12 mouse cellular contexts compared by ENCODE assay signal in genomic region chr6:6874073-6874771, GRCm38 (mm10). TPM values are rescaled to one million over a fixed set of nuclear protein-coding genes. Genes with fewer than 3 reads are reported as not detected.
DNase-seq lines count a peak whose midpoint lies in the region; ATAC-seq and TF ChIP-seq lines count a peak whose summit lies in the region.
"Had no signal": no experiment of that assay in that cellular context is flagged by ENCODE, and none has a peak within 500 bp of the region (broad histone marks: within the 10 kb centered on the region; RNA-seq: fewer than 3 reads in every experiment).

No protein-coding gene starts in this region.

- ATAC-seq in hindbrain, embryonic 12.5 days (ENCODE audit: low FRiP score), result peak; percentile 44
- ATAC-seq in midbrain, embryonic 14.5 days (ENCODE audit: low FRiP score, low TSS enrichment), result peak; percentile 24; the same call in 1 of the 2 replicates
- no peak for ATAC-seq in monocyte, adult 5-6 weeks (replicated peaks; ENCODE audit: insufficient number of reproducible peaks, low FRiP score, low TSS enrichment, poor library complexity, severe bottlenecking)
- ATAC-seq in erythroblast, adult 5-6 weeks (replicated peaks; ENCODE audit: low FRiP score, poor library complexity, severe bottlenecking), result no peak
- ATAC-seq: Patski had no signal

- no peaks in the 10 kb centered on the region for H3K36me3 ChIP-seq in E14TG2a.4 (ENCODE audit: insufficient read depth, low read length)
- H3K36me3 ChIP-seq in hindbrain, embryonic 12.5 days, result no peaks in the 10 kb centered on the region
- no peaks in the 10 kb centered on the region for H3K36me3 ChIP-seq in midbrain, embryonic 14.5 days (ENCODE audit: control insufficient read depth, insufficient read depth, low read length)

- H3K9me3 ChIP-seq in E14TG2a.4 (ENCODE audit: low read length), result no peaks in the 10 kb centered on the region
- no peaks in the 10 kb centered on the region for H3K9me3 ChIP-seq in hindbrain, embryonic 12.5 days (replicated peaks)
- no peaks in the 10 kb centered on the region for H3K9me3 ChIP-seq in midbrain, embryonic 14.5 days (ENCODE audit: control insufficient read depth, low read length)

- DNase-seq in embryo, embryonic 10 days (ENCODE audit: low spot score), result peak; percentile 32
- DNase-seq in midbrain, embryonic 14.5 days, result peak; percentile 24
- no peak for DNase-seq in gastrocnemius, postnatal 14 days
- DNase-seq in liver, result no peak
- DNase-seq: lung, postnatal 36 days; spleen, adult 18-20 months had no signal

- H3K9ac ChIP-seq in hindbrain, embryonic 12.5 days, result no peak overlapping the region
- no peak overlapping the region for H3K9ac ChIP-seq in midbrain, embryonic 14.5 days (replicated peaks; ENCODE audit: low read length)

- peak overlapping the region; percentile 62 for H3K4me3 ChIP-seq in E14TG2a.4 (replicated peaks; ENCODE audit: low read length)
- no peak overlapping the region for H3K4me3 ChIP-seq in hindbrain, embryonic 12.5 days
- H3K4me3 ChIP-seq in midbrain, embryonic 14.5 days (replicated peaks; ENCODE audit: low read depth, low read length), result 0 out of 2 replicates have a peak overlapping the region, but pooled peaks have one; percentile 1

- under 1% methylated on average over 25 of the region's 25 CpGs for WGBS in hindbrain, embryonic 12.5 days
- under 1% methylated on average over 25 of the region's 25 CpGs for WGBS in midbrain, embryonic 14.5 days

- peaks cover 54% of the 10 kb centered on the region for H3K4me1 ChIP-seq in E14TG2a.4 (replicated peaks; ENCODE audit: low read depth, low read length)
- H3K4me1 ChIP-seq in hindbrain, embryonic 12.5 days, result 0 out of 2 replicates have a peak, but pooled peaks cover 7% of the 10 kb centered on the region
- no peaks in the 10 kb centered on the region for H3K4me1 ChIP-seq in midbrain, embryonic 14.5 days (ENCODE audit: control insufficient read depth, insufficient read depth, low read length)

- H3K4me2 ChIP-seq in hindbrain, embryonic 12.5 days (replicated peaks), result peak overlapping the region; percentile 24
- no peak overlapping the region for H3K4me2 ChIP-seq in midbrain, embryonic 14.5 days (ENCODE audit: low read length)

- no peak overlapping the region for H3K27ac ChIP-seq in hindbrain, embryonic 12.5 days
- 0 out of 2 replicates have a peak overlapping the region, but pooled peaks have one; percentile 13 for H3K27ac ChIP-seq in midbrain, embryonic 14.5 days (replicated peaks; ENCODE audit: low read depth, low read length)

- TF ChIP-seq CTCF in E14TG2a.4 (conservative IDR thresholded peaks at IDR 0.05; ENCODE audit: low read length), result no peak

- intact Hi-C loops in gastrocnemius, postnatal 14 days (cut with DNase I; ENCODE audit: low total_unique reads), result no loop called here

- H3K27me3 ChIP-seq in E14TG2a.4 (ENCODE audit: insufficient read depth, low read length), result peaks cover 97% of the 10 kb centered on the region
- peaks cover 96% of the 10 kb centered on the region for H3K27me3 ChIP-seq in hindbrain, embryonic 12.5 days
- peaks cover 94% of the 10 kb centered on the region for H3K27me3 ChIP-seq in midbrain, embryonic 14.5 days (ENCODE audit: control insufficient read depth, insufficient read depth, low read length)

RNA-seq across cellular contexts. Expression of gene Dlx5, which starts 7.7 kb away (rescaled TPM):
- 10.7 and 19.2 TPM in 2 replicates for polyA plus RNA-seq in hindbrain, embryonic 12.5 days (2016; fragmentation: Nextera tagmentation; extraction: Ambion mirVana)
- polyA plus RNA-seq in midbrain, embryonic 14.5 days (2014; fragmentation: Nextera tagmentation; extraction: Ambion mirVana), result 0.26 and 0.82 TPM in 2 replicates
- not detected in 3 replicates for total RNA-seq in monocyte, adult 5-6 weeks (2017)
- total RNA-seq in gastrocnemius, postnatal 14 days (2021), result not detected
- total RNA-seq in erythroblast, adult 5-6 weeks (2015; ENCODE audit: low replicate concordance), result not detected in 2 replicates
- not detected in 2 replicates for total RNA-seq in erythroblast, adult 5-6 weeks (2017; ENCODE audit: low replicate concordance)

RNA-seq across cellular contexts. Expression of gene Dlx6, which starts 11.1 kb away (rescaled TPM):
- polyA plus RNA-seq in hindbrain, embryonic 12.5 days (2016; fragmentation: Nextera tagmentation; extraction: Ambion mirVana), result 1.0 and 2.6 TPM in 2 replicates
- not detected in 2 replicates for polyA plus RNA-seq in midbrain, embryonic 14.5 days (2014; fragmentation: Nextera tagmentation; extraction: Ambion mirVana)
- not detected in 3 replicates for total RNA-seq in monocyte, adult 5-6 weeks (2017)
- total RNA-seq in gastrocnemius, postnatal 14 days (2021), result not detected
- not detected in 2 replicates for total RNA-seq in erythroblast, adult 5-6 weeks (2015; ENCODE audit: low replicate concordance)
- total RNA-seq in erythroblast, adult 5-6 weeks (2017; ENCODE audit: low replicate concordance), result not detected in 2 replicates
- polyA plus RNA-seq: large intestine, adult 2 months had no signal

Comparison
In these comparisons a context has a peak if more than half of its experiments do, and no peak if none do; other contexts are left out.
1. DNase-seq: peak in embryo, embryonic 10 days (single experiment) and midbrain, embryonic 14.5 days (single experiment); none in gastrocnemius, postnatal 14 days (single experiment) and liver (single experiment).
2. ATAC-seq: peak in hindbrain, embryonic 12.5 days (single experiment) and midbrain, embryonic 14.5 days (single experiment); none in monocyte, adult 5-6 weeks (single experiment) and erythroblast, adult 5-6 weeks (single experiment).